Mouse (Mus musculus) neural tube, embryonic 15.5 days (tissue): ENCODE results near the gene Gm13287. TPM values are rescaled to one million over a fixed set of nuclear protein-coding genes. Genes with fewer than 3 reads are reported as not detected.
"Not testable (repeated sequence)": the region's sequence is repeated elsewhere in the genome, so short reads cannot be mapped to it uniquely, and the experiment has no call there.

Experiments used
- ATAC-seq: fragments of 200-750 bp; cut with Nextera tagmentation; 2 replicates; pipeline ENCODE4 v1.8.0; 2017; ENCODE audit warnings: mild to moderate bottlenecking, moderate TSS enrichment, moderate library complexity; ENCODE audit not compliant: low FRiP score
- H3K27ac ChIP-seq: fragments of 300-500 bp; sonication (generic); replicated peaks from 2 replicates; pipeline ENCODE4 v1.5.1; 2015; ENCODE audit warnings: mild to moderate bottlenecking, inconsistent platforms
- H3K27me3 ChIP-seq: fragments of 300-500 bp; sonication (generic); replicated peaks from 2 replicates; pipeline ENCODE4 v1.6.1; 2015; ENCODE audit warnings: inconsistent platforms
- H3K36me3 ChIP-seq: fragments of 300-500 bp; sonication (generic); 2 replicates; pipeline ENCODE4 v1.6.1; 2015; ENCODE audit warnings: inconsistent platforms
- H3K4me1 ChIP-seq: fragments of 300-500 bp; sonication (generic); 2 replicates; pipeline ENCODE4 v1.6.1; 2015; ENCODE audit warnings: inconsistent platforms
- H3K4me2 ChIP-seq: fragments of 300-500 bp; sonication (generic); 2 replicates; pipeline ENCODE4 v1.6.1; 2015; ENCODE audit warnings: inconsistent platforms, mild to moderate bottlenecking, moderate library complexity
- H3K4me3 ChIP-seq: fragments of 300-500 bp; sonication (generic); replicated peaks from 2 replicates; pipeline ENCODE4 v1.5.1; 2015; ENCODE audit warnings: mild to moderate bottlenecking, inconsistent platforms
- H3K9ac ChIP-seq: fragments of 300-500 bp; sonication (generic); replicated peaks from 2 replicates; pipeline ENCODE4 v1.6.1; 2015; ENCODE audit warnings: mild to moderate bottlenecking, inconsistent platforms
- H3K9me3 ChIP-seq: fragments of 300-500 bp; sonication (generic); replicated peaks from 2 replicates; pipeline ENCODE4 v1.6.1; 2016; ENCODE audit warnings: inconsistent platforms
- WGBS: fragments of 180-500 bp; shearing (Covaris S2); methylation state at CpG from one replicate; pipeline ENCODE4 v1.1.7; 2015; ENCODE audit warnings: mixed read lengths; 5-methylcytosine and 5-hydroxymethylcytosine counted together
- polyA plus RNA-seq: library from polyadenylated mRNA; unstranded; fragments of >200 nt; fragmentation: Nextera tagmentation; extraction: Ambion mirVana; gene quantifications from 2 replicates; pipeline ENCODE4 v1.2.1, GENCODE M21; 2015

Gene Gm13287
- polyA plus RNA-seq, 1 experiment from 2014 or later = not detected

DNA sequence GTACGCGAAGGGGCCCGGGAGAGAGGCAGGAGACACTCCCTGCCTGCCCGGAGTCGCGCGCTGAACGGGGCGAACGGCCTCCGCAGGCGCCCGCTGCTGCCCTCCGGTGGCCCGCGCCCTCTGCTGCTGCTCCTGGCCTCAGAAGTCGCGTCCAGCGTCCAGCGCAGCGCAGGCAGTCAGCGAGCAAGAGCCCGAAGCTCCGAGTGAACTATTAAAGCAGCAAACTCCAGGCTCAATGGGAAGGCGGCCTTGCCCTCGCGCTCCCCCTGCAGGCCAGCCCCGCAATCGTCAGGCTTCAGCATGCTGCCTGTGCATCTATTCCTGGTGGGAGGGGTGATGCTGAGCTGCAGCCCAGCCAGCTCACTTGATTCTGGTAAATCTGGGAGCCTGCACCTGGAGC lies 26.4 kb upstream of the Gm13287 start, which contains the start of gene Gm13289:
Gm13289 (plus strand) TSS at position 301 of the 400 bp plus-strand sequence.
- H3K27ac ChIP-seq, H3K36me3 ChIP-seq, H3K4me1 ChIP-seq, ATAC-seq, H3K4me2 ChIP-seq, H3K27me3 ChIP-seq, H3K9me3 ChIP-seq, H3K9ac ChIP-seq, H3K4me3 ChIP-seq: not testable (repeated sequence)
- no CpG with 5 or more reads among the region's 29 CpGs for WGBS

DNA sequence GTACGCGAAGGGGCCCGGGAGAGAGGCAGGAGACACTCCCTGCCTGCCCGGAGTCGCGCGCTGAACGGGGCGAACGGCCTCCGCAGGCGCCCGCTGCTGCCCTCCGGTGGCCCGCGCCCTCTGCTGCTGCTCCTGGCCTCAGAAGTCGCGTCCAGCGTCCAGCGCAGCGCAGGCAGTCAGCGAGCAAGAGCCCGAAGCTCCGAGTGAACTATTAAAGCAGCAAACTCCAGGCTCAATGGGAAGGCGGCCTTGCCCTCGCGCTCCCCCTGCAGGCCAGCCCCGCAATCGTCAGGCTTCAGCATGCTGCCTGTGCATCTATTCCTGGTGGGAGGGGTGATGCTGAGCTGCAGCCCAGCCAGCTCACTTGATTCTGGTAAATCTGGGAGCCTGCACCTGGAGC lies 23.5 kb upstream of the Gm13287 start, which contains the start of gene Gm13272:
Gm13272 (plus strand) TSS at position 301 of the 400 bp plus-strand sequence.
- not testable (repeated sequence) for H3K27ac ChIP-seq, H3K4me1 ChIP-seq, ATAC-seq, H3K27me3 ChIP-seq, H3K4me2 ChIP-seq, H3K4me3 ChIP-seq, H3K9me3 ChIP-seq, H3K9ac ChIP-seq, H3K36me3 ChIP-seq
- WGBS = no CpG with 5 or more reads among the region's 29 CpGs

DNA sequence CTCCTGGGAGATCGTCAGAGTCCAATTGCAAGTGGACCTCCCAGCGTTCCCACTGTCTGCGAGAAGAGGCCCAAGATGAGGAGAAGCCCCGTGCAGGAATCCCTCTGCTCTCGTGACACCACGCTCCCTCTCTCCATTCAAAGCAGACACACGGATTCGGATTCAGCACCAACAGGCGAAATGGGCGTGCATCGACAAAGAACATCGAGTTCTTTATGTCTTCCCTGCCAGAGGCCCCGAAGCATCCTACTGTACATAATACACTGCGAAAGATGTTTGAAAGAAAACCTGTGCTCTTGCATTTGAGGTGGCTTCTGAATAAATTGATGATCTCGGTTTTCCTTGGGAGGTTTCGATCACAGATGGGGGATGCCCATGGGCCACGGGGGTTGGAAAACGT lies 22.7 kb upstream of the Gm13287 start:
- not testable (repeated sequence) for H3K4me1 ChIP-seq, H3K27me3 ChIP-seq, H3K9me3 ChIP-seq, H3K27ac ChIP-seq, H3K36me3 ChIP-seq, H3K4me3 ChIP-seq, H3K4me2 ChIP-seq, H3K9ac ChIP-seq, ATAC-seq
- WGBS = 50% methylated on average over 15 of the region's 18 CpGs

DNA sequence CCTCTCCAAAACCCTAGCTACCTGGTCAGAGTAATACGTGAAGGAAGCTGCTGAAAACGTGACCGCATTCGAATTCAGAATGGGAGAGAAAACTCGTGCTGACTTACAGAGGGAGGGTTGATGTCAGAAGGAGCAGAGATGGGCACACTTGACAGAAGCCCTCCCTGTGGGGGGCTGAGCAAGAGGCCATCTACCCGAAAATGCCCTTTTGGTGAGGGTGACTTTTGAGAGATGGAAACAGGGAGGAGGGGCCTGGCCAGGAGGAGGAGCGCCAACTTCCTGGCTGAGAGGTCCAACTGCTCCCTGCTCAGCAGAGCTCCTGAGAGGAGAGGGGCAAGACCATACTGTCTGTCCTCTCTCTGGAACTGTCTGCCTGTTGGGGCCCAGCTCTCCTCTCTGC lies 21.2 kb upstream of the Gm13287 start, which contains the start of gene Ifnz:
Ifnz (plus strand) TSS at position 301 of the 400 bp plus-strand sequence.
- H3K9ac ChIP-seq, H3K36me3 ChIP-seq, ATAC-seq, H3K27me3 ChIP-seq, H3K4me1 ChIP-seq, H3K27ac ChIP-seq, H3K9me3 ChIP-seq: not testable (repeated sequence)
- peak within 1 kb of the TSS; percentile 14; the same call in 1 of the 2 replicates for H3K4me3 ChIP-seq
- peak within 1 kb of the TSS; percentile 50 for H3K4me2 ChIP-seq
- 32% methylated on average over 4 of the region's 7 CpGs for WGBS

DNA sequence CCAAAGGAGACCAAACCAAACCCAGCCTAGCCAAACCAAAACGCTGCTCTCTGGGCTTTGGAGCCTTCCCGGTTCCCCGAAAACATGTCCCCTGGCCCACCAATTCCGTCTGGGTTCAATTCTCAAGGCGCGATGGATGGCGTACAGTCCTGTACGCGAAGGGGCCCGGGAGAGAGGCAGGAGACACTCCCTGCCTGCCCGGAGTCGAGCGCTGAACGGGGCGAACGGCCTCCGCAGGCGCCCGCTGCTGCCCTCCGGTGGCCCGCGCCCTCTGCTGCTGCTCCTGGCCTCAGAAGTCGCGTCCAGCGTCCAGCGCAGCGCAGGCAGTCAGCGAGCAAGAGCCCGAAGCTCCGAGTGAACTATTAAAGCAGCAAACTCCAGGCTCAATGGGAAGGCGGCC lies 20.7 kb upstream of the Gm13287 start:
- H3K36me3 ChIP-seq, H3K27me3 ChIP-seq, H3K4me1 ChIP-seq, H3K9me3 ChIP-seq, ATAC-seq, H3K27ac ChIP-seq, H3K9ac ChIP-seq: not testable (repeated sequence)
- WGBS = 3% methylated on average over 3 of the region's 31 CpGs
- Histone ChIP-seq H3K4me2 (peak overlapping the region; percentile 50), H3K4me3 (peak overlapping the region; percentile 14; the same call in 1 of the 2 replicates)

DNA sequence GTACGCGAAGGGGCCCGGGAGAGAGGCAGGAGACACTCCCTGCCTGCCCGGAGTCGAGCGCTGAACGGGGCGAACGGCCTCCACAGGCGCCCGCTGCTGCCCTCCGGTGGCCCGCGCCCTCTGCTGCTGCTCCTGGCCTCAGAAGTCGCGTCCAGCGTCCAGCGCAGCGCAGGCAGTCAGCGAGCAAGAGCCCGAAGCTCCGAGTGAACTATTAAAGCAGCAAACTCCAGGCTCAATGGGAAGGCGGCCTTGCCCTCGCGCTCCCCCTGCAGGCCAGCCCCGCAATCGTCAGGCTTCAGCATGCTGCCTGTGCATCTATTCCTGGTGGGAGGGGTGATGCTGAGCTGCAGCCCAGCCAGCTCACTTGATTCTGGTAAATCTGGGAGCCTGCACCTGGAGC lies 17.6 kb upstream of the Gm13287 start, which contains the start of gene Gm13276:
Gm13276 (plus strand) TSS at position 301 of the 400 bp plus-strand sequence.
- not testable (repeated sequence) for H3K9me3 ChIP-seq, H3K4me1 ChIP-seq, H3K36me3 ChIP-seq, H3K9ac ChIP-seq, ATAC-seq, H3K27me3 ChIP-seq, H3K4me2 ChIP-seq, H3K4me3 ChIP-seq, H3K27ac ChIP-seq
- WGBS = no CpG with 5 or more reads among the region's 27 CpGs

DNA sequence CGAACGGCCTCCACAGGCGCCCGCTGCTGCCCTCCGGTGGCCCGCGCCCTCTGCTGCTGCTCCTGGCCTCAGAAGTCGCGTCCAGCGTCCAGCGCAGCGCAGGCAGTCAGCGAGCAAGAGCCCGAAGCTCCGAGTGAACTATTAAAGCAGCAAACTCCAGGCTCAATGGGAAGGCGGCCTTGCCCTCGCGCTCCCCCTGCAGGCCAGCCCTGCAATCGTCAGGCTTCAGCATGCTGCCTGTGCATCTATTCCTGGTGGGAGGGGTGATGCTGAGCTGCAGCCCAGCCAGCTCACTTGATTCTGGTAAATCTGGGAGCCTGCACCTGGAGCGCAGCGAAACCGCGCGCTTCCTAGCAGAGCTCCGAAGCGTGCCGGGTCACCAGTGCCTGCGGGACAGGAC lies 14.7 kb upstream of the Gm13287 start, which contains the start of gene Gm13277:
Gm13277 (plus strand) TSS at position 231 of the 400 bp plus-strand sequence.
- WGBS = 0% methylated on average over 1 of the region's 28 CpGs
- not testable (repeated sequence) for H3K27ac ChIP-seq, H3K4me3 ChIP-seq, H3K9me3 ChIP-seq, H3K27me3 ChIP-seq, H3K36me3 ChIP-seq, ATAC-seq, H3K9ac ChIP-seq, H3K4me2 ChIP-seq, H3K4me1 ChIP-seq

DNA sequence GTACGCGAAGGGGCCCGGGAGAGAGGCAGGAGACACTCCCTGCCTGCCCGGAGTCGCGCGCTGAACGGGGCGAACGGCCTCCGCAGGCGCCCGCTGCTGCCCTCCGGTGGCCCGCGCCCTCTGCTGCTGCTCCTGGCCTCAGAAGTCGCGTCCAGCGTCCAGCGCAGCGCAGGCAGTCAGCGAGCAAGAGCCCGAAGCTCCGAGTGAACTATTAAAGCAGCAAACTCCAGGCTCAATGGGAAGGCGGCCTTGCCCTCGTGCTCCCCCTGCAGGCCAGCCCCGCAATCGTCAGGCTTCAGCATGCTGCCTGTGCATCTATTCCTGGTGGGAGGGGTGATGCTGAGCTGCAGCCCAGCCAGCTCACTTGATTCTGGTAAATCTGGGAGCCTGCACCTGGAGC lies 11.8 kb upstream of the Gm13287 start, which contains the start of gene Gm13278:
Gm13278 (plus strand) TSS at position 301 of the 400 bp plus-strand sequence.
- H3K9me3 ChIP-seq, H3K4me1 ChIP-seq, H3K4me2 ChIP-seq, H3K4me3 ChIP-seq, H3K36me3 ChIP-seq, ATAC-seq, H3K9ac ChIP-seq, H3K27me3 ChIP-seq, H3K27ac ChIP-seq: not testable (repeated sequence)
- no CpG with 5 or more reads among the region's 28 CpGs for WGBS

DNA sequence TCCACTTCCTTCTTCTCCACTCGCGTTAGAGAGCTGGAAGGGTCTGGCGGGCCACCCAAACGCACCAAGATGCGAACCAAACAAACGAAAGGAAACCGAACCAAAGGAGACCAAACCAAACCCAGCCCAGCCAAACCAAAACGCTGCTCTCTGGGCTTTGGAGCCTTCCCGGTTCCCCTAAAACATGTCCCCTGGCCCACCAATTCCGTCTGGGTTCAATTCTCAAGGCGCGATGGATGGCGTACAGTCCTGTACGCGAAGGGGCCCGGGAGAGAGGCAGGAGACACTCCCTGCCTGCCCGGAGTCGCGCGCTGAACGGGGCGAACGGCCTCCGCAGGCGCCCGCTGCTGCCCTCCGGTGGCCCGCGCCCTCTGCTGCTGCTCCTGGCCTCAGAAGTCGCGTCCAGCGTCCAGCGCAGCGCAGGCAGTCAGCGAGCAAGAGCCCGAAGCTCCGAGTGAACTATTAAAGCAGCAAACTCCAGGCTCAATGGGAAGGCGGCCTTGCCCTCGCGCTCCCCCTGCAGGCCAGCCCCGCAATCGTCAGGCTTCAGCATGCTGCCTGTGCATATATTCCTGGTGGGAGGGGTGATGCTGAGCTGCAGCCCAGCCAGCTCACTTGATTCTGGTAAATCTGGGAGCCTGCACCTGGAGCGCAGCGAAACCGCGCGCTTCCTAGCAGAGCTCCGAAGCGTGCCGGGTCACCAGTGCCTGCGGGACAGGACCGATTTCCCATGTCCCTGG lies 8.9 kb upstream of the Gm13287 start, which contains the start of gene Gm13275:
Gm13275 (plus strand) TSS at position 552 of the 740 bp plus-strand sequence.
- not testable (repeated sequence) for H3K4me1 ChIP-seq, H3K9ac ChIP-seq, H3K9me3 ChIP-seq, H3K4me3 ChIP-seq, H3K27me3 ChIP-seq, H3K4me2 ChIP-seq, ATAC-seq, H3K27ac ChIP-seq, H3K36me3 ChIP-seq
- 0% methylated on average over 11 of the region's 52 CpGs for WGBS

DNA sequence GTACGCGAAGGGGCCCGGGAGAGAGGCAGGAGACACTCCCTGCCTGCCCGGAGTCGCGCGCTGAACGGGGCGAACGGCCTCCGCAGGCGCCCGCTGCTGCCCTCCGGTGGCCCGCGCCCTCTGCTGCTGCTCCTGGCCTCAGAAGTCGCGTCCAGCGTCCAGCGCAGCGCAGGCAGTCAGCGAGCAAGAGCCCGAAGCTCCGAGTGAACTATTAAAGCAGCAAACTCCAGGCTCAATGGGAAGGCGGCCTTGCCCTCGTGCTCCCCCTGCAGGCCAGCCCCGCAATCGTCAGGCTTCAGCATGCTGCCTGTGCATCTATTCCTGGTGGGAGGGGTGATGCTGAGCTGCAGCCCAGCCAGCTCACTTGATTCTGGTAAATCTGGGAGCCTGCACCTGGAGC lies 6.0 kb upstream of the Gm13287 start, which contains the start of gene Gm13279:
Gm13279 (plus strand) TSS at position 301 of the 400 bp plus-strand sequence.
- H3K9me3 ChIP-seq, H3K4me3 ChIP-seq, H3K27ac ChIP-seq, H3K4me2 ChIP-seq, H3K9ac ChIP-seq, ATAC-seq, H3K4me1 ChIP-seq, H3K27me3 ChIP-seq, H3K36me3 ChIP-seq: not testable (repeated sequence)
- WGBS = no CpG with 5 or more reads among the region's 28 CpGs

DNA sequence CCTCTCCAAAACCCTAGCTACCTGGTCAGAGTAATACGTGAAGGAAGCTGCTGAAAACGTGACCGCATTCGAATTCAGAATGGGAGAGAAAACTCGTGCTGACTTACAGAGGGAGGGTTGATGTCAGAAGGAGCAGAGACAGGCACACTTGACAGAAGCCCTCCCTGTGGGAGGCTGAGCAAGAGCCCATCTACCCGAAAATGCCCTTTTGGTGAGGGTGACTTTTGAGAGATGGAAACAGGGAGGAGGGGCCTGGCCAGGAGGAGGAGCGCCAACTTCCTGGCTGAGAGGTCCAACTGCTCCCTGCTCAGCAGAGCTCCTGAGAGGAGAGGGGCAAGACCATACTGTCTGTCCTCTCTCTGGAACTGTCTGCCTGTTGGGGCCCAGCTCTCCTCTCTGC lies 3.7 kb upstream of the Gm13287 start, which contains the start of gene Gm13285:
Gm13285 (plus strand) TSS at position 301 of the 400 bp plus-strand sequence.
- not testable (repeated sequence) for H3K4me3 ChIP-seq, H3K9me3 ChIP-seq, ATAC-seq, H3K27me3 ChIP-seq, H3K27ac ChIP-seq, H3K9ac ChIP-seq, H3K4me1 ChIP-seq, H3K36me3 ChIP-seq, H3K4me2 ChIP-seq
- WGBS = 13% methylated on average over 5 of the region's 7 CpGs

DNA sequence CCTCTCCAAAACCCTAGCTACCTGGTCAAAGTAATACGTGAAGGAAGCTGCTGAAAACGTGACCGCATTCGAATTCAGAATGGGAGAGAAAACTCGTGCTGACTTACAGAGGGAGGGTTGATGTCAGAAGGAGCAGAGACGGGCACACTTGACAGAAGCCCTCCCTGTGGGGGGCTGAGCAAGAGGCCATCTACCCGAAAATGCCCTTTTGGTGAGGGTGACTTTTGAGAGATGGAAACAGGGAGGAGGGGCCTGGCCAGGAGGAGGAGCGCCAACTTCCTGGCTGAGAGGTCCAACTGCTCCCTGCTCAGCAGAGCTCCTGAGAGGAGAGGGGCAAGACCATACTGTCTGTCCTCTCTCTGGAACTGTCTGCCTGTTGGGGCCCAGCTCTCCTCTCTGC lies 2.2 kb downstream of the Gm13287 start, which contains the start of gene Gm13288:
Gm13288 (plus strand) TSS at position 301 of the 400 bp plus-strand sequence.
- H3K9ac ChIP-seq, H3K36me3 ChIP-seq, H3K27ac ChIP-seq, H3K9me3 ChIP-seq, H3K27me3 ChIP-seq, ATAC-seq, H3K4me1 ChIP-seq: not testable (repeated sequence)
- Histone ChIP-seq H3K4me2 (peak within 1 kb of the TSS; percentile 52), H3K4me3 (peak within 1 kb of the TSS; percentile 21; the same call in 1 of the 2 replicates)
- no CpG with 5 or more reads among the region's 8 CpGs for WGBS
